Mouse (Mus musculus) C2C12 (cell line): ENCODE measurements around the gene Gm20708.

Source experiments
- FOSL1 ChIP-seq: IDR thresholded peaks from one replicate; pipeline ENCODE4 v1.8.0; 2011; ENCODE audit warnings: mild to moderate bottlenecking, low read length; ENCODE audit not compliant: poor library complexity, insufficient read depth, severe bottlenecking
- USF1 ChIP-seq: IDR thresholded peaks from one replicate; pipeline ENCODE4 v1.6.1; 2011; ENCODE audit warnings: low read depth, mild to moderate bottlenecking, control low read depth, moderate library complexity

- no peak for TF ChIP-seq FOSL1
- no peak for TF ChIP-seq USF1
These were observed 25.7 kb upstream of the Gm20708 start for GRCm38 (mm10) chr11:117783683-117784309.
